Mouse (Mus musculus) left cerebral cortex, adult 9 months (tissue): ENCODE measurements around the gene Smyd3.

Source experiments
- DNase-seq, 2 experiments: peaks; one replicate each; pipeline ENCODE4 v3.0.0; 2022; ENCODE audit warnings: low spot score in 2 of 2

Smyd3 gene

DNA sequence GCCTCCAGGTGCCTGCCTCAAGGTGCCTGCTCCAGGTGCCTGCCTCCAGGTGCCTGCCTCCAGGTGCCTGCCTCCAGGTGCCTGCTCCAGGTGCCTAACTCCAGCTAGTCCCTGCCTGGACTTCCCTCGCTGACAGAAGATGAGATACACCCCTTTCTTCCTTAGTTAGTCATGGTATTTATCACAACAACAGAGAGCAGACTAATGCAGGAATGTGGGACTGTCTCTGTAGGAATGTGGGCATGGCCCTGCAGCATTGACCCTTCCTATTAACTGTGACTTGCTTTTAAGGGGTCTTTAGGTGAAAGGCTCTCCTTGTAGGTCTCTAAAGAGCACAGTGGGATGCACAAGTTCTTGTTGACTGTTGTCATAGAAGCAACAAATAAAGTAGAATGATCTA, 445.4 kb downstream of the Smyd3 start:
- no peak for DNase-seq

DNA sequence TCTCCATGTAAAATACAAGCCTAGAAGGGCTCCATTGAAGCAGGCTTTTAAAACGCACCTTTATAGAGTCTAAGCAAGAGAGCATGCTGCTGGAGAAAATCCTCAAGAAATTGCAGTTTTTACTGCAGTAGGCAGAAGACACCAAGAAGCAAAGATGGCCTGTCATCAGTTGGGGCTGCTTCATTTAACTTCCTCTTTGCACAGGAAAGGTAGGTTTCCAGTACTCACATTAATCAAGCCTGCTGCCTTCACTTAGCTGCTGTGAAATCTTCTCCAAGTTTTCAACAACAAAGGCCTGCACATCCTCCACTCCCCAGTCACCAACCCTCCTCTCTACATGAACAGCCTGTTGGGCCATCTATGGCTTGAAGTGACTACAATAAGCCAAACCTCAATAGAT, 448.9 kb downstream of the Smyd3 start:
- no peak for DNase-seq

DNA sequence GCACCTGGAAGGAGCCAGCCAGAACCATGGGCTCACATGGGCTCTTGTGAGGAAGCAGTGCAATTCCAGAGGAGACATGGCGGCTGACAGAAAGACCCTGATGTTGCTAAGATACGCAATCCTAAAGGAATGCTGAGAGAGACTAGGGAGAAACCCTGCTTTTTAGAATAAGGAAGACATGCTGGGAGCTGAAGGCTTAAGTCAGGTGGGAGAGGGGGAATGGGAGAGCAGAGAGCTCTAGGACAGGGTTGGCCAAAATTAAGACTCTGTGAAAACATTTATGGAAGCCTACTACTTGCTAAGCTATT, 452.6 kb downstream of the Smyd3 start:
- DNase-seq: no peak

DNA sequence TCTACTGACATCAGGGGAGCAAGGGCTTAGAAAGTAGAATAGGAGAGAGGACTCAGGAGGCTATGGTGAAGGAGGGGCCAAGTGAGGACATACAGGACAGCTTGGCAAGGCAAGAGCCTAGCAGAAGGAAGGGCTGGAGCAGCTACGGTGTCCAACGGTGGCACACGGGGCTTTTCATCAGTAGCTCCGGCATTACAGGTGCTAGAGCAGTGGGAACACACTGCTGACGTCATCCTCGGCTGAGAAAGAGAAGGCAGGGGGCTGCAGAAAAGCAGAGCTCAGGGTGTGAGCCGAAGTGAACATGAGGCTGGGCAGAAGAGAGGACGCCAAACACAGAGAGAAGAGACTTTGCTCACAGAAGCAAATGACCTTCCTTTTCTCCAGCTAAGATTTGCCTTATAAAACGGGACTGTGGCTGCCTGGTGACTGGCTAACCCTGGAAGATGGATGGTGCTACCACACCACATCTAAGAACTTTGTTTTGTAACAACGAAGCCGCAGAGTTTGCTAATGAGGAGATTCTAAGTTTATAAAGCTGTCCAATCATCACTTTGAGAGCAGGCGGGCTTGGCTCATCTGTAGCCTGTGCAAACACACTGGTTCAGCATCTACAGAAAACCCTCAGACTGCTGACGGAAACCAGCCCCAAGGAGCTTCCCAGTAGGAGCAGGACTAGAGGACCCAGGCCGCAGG, 453.1 kb downstream of the Smyd3 start:
- no peak for DNase-seq

DNA sequence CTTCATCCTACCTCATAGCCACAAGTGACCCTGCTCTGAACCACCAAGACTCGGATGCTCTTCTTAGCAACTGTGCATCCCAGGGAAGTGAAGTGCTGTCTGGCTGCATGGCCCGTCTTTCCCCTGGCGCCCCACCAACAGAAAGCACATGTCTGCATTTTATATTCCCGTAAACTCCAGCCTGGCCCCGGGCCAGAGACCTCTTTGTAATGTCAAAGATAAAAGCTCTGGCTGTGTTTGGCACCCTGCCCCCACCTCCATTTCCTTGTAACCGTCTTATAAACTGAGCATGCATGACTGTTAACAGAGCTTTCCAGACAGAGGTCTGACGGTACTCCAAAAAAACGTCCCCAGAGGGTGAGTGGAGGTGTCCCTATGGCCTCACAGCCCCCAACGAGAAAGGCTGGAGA, 456.1 kb downstream of the Smyd3 start:
- DNase-seq: peak in 1 of 2 experiments; percentile 11

DNA sequence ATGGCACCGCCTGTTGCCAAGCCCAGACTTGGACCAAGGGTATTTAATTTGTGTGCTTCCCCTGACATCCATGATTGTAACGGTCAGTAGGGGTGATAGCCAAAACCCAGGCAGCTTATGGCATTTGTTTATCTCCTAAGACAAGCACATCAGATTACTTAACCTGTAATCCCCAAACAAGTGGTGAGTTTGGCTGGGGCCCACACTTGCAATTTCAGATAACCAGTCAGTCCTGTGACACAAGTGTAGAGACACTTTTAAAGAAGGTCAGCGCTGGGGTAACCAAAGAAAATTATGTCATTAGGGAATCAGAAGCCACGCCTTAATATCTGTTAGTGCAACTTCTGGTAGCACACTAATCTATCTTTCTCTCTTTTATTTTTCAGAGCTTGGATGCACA, 456.8 kb downstream of the Smyd3 start:
- no peak for DNase-seq

DNA sequence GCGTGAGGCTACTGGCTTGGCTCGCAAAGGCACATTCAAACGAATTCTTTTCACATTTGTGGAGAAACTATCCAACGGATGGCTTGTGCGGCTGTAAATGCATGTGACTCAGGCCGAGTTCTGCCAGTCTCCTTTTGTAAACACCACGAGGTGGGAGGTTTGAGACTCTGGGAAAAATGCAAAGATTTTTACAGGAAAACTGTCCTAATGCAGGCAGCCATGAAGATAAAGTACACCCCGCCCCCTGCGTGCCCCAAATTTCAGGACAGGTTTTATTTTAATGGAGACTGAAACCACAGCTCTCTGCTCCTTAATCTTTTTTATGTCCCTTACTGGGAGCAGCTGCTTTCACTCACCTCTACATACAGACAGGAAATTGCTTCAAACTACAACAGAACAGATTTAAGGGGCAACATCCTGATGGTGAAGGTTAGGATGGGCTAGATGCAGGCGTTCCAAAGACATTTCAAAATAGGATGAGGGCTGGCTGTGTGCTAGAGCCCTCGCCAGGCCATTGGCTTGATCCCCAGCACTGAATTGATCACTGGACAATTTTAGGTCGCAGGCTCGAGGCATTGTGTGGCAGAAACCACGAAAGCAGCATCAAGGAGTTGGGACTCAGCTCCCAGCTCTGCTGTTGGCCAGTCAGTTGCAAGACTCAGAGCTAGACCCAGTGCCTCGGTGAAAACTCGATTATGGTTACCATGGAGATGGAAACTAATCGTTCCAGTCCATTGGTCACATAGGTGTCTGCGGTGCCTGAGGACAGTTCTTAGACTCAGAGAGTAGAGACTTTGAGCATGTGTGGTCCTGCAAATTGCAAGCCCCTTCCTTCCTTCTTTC, 457.5 kb downstream of the Smyd3 start:
- DNase-seq: peak in 1 of 2 experiments; percentile 28

DNA sequence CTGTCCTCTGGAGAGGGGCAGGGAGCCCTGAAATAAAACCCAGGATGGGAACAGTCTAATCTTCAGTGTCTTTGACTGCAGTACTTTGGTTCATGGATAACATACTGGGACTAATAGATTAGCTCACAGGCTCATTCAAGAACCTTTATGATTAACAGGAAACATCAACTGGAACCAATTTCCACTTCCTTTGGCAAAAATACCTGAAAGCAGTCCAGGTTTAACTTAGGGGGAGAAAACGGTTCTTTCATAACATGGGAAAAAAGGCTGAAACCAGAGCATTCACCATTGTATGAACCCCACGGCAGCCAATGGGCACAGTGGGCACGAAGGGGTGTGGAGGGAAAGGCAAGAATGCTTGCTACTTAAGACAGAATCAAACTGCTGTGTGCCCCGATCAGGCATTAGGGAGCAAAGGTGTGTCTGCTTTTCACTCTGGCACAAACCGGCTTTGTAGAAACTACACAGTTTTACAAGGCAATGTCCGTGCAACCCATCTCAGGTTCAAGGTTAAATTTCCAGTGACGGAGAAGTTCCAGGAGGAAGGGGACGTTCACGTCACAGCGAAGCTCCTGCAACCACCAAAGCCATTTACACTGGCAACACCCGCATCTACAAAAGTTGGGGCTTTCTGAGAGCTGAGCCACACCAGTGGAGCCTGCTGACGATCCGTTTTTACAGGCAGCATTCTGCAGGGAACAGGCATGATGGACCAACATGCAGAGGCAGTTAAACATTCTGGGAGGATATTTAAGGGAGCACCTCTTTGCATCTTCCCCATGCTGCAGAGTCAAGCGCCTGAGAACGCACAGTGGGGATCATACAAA, 458.3 kb downstream of the Smyd3 start:
- DNase-seq: no peak

DNA sequence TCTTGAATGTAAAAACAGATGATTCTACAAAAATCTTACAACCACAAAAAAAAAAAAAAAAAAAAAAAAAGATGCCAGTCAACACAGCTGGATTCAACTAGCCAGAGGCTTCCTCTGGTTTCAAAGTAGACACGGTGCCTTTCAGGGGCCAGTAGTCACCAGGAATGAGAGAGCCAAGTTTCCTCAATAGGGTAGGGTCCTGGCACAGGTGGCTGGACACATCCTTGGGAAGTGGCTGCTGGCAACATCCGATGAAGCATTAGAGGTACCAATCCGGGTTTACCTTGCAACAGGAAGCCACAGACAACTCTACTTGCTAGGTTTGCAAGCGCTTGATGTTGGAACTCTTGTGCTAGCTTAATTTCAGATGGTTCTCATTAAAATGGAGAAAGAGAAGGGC, 459.2 kb downstream of the Smyd3 start:
- DNase-seq: no peak

DNA sequence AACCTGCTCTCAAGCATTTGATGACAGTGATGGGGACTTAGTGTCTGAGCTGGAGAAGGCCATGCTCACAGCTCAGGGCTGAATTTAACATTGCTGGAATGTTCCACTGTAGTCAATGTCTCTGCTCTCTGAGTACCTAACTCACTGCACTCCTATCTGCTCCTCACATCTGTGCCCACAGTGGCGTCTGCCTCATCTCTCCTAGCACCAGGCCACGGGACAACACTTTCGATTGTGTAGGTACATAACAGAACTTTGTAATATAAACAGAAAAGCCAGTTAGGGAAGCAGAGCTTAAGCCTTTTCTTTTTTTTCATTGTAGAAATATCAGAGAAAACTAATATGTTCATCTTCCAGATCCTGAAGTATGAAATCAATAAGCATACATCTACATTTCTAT, 462.1 kb downstream of the Smyd3 start:
- no peak for DNase-seq

DNA sequence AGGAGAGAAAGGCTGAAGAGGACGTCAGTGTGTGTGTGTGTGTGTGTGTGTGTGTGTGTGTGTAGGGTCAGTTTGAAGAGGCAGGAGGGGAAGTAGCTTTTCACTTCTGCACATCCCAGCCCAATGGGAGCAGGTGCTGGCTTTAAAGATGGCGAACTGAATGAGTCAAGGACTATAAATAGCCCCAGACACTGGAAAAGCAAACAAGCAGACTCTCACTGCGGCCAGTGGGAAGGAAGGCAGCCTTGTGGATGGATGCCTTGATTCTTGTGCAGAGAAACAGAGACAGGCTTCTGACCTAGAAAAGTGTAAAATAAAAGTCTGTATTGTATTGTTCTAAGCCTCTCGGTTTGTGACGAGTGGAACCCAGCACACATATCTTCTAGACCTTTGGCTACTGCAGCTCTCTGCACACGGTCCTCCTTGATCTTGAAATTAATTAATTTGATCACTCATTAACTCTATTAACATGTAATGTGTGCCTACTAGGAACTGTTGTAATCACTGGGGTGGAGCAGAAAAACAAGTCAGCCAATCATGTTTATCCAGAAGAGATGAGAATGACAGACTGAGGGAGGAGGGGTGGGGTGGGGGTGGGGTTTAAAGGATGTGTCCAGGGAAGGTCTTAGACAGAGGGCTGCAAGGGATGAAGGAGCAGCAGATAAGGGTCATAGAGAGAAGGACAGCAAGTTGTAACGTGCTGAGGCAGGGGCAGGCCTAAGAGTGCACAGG, 463.3 kb downstream of the Smyd3 start:
- no peak for DNase-seq

DNA sequence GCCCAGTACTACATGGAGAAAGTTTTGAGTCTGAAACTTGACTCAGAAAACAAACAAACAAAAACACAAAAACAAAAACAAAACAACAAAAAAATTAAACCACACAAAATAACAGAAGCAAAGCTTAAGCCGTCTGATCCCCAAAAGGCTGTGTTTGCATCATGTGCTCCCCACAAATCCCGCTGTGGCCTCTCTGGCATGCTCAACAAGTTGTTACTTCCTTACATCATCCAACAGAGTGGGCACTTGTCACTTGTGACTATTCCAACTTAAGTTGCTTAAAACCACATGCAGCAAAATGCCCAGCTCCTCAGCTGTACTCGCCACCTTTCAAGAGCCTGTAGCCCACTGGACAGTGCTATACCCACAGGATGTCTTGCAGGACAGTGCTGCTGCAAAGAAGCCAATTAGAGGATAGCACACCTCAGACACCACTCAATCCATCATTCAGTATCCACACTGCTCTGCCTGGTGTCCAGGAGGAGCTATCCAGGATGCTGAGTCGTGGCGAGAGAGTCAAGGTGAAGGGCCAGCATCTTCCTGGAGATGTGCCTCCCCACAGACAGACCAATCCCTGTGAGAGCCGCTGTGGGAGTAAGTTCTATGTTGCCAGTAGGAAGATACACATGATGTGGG, 465.2 kb downstream of the Smyd3 start:
- no peak for DNase-seq

DNA sequence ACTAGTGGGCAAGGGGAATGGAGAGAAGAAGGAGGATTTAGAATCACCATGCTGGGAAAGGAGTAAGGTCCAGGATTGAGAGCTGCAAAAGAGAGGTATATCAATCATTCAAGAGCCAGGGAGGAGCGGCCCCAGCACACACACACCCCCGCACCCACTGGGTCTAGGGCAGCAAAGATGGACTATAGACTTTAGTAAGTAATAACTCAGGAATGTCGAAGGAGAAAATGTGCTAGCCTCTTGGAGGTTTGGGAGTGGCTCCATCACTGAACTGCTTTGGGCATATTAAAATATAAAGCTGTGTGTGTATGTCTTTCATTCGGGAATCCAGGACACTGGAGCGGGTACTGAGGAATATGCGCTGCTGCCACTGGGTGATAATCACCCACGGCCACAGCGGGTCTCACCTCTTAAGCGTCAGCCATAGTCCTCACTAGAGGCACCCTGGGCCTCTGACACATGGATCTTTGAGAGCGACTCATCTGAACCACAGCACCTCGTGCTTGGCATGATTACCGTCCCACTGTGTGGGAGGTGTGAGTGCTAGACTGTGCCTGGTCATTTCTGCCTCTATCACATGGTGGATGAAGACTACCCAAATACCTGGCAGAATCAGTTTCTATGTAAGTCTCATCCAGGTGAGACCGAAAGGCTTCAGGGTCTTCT, 469.8 kb downstream of the Smyd3 start:
- no peak for DNase-seq

DNA sequence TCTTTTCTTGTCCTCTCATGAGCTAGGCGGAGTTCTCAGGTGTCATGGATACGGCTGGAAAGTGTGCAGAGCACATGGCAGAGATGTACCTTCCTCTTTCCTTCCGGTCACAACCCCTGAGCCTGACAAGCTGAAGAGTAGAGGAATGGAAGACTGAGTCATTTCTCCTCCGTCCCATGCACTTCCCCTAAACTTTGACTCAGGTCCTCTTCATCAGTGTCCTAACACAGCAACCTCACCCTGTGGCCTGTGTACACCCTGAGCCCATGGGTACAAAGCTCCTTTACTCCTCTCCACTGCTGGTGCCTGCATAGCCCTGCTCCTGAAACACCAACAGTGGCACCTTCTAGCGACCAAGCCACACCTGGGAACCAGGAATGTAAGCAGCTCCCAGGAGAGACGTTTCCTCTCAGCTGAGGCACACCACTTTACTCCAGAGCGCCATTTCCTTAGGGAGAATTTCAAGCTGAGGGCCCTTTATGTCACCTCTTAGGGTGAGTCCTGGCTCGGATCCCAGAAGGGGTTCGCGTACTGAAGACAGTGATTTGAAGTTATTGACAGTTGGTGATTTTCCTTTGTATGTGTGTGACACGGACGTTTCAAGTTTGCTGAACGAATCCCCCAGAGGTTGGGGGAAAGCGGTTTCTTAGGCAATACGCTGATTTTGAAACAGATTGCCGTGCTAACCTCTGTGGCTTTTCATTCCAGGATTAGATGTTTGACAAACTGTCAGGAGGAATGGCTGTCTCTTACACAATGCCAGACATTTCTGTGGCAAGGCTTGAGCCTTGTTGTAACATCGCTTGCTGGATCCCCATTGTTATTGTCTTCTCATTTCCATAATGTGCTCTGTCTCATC, 471.8 kb downstream of the Smyd3 start:
- no peak for DNase-seq

DNA sequence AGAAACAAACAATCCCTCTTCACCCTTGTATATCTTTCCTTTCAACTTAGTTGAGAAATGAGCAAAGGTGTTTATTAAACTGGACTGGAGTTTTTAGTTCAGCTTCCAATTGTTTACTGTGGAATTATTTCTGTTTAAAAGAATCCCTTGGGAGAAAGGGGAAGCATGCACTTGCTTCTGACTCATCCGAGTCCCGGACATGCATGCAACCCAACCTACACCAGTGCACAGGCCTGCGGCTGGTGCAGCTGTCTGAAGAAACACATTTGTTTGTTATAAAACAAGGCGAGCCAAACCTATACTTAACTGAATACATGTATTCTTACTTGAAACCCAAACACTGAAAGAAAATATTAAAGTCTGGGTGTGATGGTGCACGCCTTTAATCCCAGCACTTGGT, 473.7 kb downstream of the Smyd3 start:
- no peak for DNase-seq

DNA sequence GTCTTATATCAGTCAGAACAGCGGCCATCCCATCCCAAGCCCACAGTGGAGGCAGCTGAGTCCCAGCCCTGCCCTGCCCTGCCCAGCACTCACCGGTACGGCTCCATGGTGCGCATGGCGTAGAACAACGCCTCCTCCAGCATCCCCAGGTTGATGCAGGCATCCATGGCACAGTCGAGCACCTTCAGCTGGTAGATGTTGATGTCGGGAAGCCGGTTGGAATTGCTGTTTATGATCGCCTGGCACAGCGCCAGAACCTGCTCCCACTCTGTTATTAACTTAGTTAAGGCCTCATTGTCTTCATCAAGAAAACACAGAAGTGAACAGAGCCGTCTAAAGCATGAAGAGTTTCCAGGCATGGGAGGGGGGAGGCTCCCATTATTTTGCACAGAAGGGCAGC, 474.2 kb downstream of the Smyd3 start:
- no peak for DNase-seq

DNA sequence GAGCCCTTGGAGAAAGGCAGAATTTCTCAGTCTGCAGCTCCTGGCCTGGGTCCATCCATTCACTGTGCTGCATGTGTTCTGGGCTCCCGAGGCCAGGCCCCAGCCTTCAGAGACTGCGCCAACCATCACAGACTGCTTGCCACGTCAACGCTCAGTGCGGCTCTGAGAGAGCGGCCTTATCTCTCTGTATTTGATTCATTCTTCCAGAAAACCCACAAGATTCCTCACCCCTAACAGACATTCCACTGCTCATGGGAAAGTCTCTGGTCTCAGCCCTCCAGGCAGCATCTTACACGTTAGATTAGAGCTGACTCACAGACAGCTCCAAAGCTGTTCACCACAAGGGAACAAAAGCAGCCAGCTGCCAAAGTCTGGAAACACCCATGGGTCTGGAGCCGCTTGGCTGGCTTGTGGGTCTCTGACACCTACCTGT, 475.9 kb downstream of the Smyd3 start:
- peak in 1 of 2 experiments; percentile 31 for DNase-seq

DNA sequence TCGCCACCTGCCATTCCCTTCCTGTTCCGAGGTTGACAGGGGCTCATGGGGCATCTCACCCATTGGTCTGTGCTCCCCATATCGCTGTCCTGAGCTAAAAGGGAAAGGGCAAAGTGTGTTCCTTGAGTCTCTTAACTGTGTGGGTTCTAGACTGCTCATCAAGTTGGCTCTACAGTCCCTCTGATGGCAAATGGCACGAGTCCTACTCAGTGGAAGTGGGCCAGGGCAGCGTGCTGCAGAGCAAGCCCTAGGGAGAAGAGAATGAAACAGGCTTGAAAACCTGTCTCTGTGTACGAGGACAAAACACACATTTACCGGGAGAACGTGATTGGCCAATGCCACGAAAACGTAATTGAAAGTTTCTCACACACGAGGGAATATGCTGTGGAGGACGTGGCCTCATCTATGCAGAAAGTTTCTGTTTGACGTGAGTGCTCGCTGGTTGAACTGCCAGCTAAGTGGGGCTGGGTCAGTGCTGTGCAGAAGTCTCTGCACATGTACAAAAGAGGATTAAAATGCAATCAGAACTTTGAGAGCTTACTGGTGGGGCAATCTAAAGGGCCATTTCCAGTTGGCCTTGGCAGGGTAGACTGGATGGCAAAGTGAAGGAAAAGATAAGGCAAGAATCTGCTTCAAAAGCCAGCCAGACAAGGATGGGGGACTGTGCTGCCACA, 476.5 kb downstream of the Smyd3 start:
- no peak for DNase-seq

DNA sequence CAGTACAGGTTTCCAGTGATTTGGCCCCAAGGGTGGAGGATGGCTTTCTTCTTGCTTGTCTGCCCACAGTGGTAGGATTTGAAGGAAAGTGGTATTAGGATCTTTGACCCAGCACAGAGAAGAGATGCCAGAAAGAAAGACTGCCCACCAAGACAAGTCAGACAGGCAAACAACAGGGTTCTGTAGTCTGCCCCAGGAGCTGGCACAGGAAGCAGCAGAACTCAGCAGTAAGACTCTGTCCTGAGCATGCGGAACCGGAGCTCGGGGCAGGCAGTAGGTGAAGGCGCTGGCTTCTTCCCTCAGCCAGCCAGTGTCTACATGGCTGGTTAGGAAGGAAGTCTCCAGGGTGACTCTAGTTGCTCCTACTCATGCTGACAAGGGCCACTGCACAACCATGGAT, 479.0 kb downstream of the Smyd3 start:
- no peak for DNase-seq
